Mouse (Mus musculus) monocyte, adult 2 months (primary cell): ENCODE measurements around the gene Pdf.

Experiments
- DNase-seq, 2 experiments: peaks; one replicate each; pipeline ENCODE4 v3.0.0; 2022; ENCODE audit warnings: low spot score in 2 of 2, low read depth in 1 of 2

Gene Pdf

DNA sequence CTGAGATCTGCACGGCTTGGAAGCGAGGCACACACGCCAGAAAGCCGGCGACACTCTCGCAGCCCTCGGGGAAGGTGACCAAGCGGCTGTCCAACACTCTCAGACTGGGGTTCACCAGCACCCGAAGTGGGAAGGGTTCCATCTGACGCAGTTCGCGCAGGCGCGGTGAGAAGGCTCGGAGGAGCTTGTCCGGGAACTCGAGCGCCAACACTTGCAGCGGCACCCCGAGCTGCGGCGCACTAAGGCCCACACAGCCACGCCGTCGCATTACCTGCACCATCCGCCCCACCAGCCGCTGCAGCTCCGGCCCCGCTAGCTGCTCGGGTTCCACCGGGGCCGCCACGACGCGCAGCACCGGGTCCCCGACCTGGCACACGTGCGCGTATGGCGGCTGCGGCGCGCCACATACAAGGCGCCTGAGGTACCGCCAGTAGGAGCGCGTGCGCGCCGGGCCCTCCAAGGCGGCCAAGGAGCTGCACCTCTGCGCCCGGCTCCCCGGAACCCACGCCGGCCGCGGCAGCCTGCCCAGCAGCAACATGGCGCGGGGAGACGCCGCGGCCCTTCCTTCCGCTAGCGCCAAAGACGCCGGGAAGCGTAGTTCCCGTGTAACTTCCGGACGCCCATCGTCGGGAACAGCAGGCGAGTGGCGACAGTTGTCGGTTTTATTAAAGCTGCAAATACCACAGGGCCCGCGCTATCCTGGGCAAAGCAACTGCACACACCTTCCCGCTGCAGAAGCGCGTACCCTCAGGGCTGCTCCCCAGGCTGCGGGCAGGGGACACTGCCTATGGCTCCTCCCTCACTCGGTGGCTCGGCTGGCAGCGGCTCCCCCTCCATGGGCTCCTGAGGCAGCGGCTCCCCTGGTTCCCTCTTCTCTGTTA, at the start of gene Pdf:
Gene Pdf, minus strand, starts transcription at position 554 of the 881 bp plus-strand sequence.
- DNase-seq = peak in 1 of 2 experiments; percentile 31

GRCm38 (mm10) chr8:107096366-107097036, 48.1 kb upstream of the Pdf start, which contains the start of gene Terf2:
TSS of gene Terf2 (minus strand) at chr8:107096547.
- peak; percentile 77 to 82 for DNase-seq

GRCm38 (mm10) chr8:107095717-107096365, 47.4 kb upstream of the Pdf start:
- DNase-seq = peak in 1 of 2 experiments; percentile 4

GRCm38 (mm10) chr8:107090531-107090930, 42.1 kb upstream of the Pdf start:
- no peak for DNase-seq

- DNase-seq = no peak
These were observed 40.2 kb upstream of the Pdf start for GRCm38 (mm10) chr8:107088526-107089063.

- no peak for DNase-seq
These were observed 37.6 kb upstream of the Pdf start for GRCm38 (mm10) chr8:107086018-107086417.

DNA sequence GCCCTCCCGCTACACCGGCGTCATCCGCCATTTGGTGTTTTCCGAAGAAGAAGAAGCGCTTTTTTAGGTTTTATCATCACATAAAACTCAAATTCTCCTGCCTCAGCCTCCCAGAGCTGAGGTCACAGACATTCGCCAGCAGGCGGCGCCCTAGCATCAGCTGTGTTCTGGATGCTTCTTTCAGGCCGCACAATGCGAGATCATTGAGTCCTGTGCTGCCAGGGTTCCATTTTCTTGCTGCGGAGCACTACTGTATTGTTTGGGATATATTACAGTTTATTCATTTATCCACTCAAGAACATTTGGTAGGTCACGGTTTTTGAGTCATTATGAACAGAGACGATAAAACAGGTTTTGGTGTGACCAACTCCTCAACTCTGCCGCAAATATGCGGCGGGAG, 36.9 kb upstream of the Pdf start:
- no peak for DNase-seq

DNA sequence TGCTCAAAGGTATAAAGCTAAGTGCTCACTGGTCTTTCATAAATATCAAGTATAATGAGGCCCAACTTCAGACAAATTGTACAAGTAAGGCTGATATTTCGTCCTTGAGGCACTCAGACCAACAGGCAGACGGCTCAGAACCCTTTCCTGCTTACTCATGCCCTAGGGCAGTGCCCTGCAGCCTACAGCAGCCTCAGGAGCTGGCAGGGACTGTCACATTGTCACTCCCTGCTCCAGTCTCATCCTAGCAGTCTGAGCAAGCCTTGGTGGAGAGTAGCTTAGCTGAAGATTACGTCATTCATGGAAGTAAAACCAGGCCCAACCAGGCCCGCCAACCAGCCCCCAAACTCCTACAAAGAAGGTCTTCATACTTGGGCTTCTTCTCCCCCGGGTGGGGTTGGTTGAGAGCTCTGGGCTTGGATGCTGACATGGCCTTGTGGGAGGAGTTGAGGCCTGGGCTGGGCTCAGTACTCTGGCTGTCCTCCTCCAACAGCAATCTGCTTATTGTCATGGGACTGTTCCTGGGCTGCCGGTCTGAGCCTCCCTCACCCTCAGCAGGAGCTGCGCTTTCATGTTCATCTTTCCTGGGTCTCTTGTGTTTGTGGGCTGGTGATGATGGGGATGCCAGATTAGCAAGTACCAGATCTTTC, 27.9 kb upstream of the Pdf start:
- DNase-seq = no peak

DNA sequence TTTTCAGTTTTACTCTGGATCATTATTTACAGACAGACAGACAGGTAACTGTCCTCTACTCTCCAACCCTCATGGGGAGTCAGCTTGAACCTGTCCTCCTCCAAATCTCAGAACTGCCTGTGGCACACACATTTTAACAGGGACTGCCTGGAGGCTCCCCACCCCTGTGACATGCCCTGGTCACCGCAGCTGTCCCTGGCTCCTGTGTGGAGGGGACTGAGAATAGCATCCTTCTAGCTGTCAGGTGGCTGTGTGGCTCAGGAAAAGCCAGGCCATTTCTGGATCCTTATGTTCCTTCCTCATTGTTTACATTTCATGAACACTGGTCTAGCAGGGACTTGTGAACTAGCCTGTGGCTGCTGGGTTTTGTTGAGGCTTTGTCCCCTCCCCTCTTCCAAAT, 25.7 kb upstream of the Pdf start:
- no peak for DNase-seq

DNA sequence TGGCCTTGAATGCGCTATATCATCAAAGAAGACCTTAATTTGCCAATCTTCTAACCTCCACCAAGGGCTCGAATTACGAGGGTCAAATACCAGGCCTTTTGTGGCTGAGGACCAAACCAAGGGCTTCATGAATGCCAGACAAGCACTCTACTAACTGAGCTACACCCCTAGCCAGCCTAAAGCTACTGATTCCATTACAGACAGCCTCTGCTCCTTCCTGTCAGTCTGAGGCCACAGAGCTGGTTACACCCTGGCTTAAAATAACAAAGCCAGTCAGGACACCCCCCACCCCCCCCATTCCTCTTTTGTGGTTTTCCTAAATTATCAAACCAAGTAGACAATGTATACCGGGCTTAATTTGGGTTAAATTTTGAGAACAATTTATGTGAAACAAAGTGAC, 25.3 kb upstream of the Pdf start:
- no peak for DNase-seq

DNA sequence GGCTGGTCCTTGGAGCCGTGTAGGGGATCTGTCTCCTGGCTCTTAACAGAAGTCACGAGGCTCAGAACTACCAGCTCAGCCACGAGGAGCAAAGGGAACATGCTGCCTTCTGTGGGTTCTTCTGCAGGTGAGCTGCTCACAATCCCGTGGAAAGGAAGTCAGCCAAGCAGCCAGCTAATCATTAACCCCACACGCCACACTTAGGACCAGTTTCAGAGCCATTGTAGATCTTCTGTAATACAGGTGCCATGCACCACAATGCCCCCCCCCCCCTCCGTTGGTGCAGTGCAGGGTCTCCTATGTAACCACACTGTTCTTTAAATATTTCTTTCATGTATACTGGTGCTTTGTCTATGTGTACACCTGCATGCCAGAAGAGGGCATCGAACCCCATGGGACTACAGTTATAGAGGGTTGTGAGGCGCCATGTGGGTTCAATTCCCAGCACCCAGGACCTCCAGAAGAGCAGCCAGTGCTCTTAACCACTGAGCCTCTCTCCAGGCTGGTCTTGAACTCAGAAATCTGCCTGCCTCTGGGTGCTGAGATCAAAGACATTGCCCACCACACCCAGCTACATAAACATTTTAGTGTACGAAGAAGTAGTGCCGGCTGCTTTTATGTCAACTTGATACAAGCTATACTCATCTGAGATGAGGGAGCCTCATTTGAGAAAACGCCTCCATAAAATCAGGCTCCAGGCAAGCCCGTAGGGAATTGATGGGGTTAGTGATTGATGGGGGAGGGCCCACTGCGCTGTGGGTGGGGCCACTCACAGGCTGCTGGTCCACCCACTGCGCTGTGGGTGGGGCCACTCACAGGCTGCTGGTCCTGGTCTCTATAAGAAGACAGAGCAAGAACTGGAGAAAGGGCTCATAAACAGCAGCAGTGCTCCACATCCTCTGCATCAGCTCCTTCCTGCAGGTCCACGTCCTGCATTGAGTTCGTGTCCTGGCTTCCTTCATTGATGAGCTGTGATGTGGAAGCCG, 17.4 kb upstream of the Pdf start, which contains the start of gene Tmed6:
Gene Tmed6, minus strand, starts transcription at position 134 of the 986 bp plus-strand sequence.
- peak in 1 of 2 experiments; percentile 11 for DNase-seq

DNA sequence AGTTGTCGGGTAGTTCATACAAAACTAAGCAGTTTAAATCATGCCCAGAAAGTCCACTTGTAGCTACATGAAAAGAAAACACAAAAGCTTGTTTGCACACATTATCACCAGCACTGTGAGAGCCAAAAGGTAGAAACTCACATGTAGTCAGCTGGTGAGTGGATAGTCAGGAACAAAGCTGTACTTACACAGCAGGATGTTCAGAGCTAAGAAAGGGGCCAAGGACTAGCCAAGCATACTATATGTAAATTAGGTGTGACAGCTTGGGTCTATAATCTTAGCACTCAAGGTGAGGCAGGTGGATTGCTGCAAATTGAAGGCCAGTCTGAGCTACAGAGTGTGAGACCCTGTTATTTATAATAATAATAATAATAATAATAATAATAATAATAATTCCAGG, 14.2 kb upstream of the Pdf start:
- DNase-seq = no peak

- no peak for DNase-seq
These were observed 8.6 kb upstream of the Pdf start for GRCm38 (mm10) chr8:107056973-107057369.

- DNase-seq = peak; percentile 90 to 91
These were observed 7.9 kb upstream of the Pdf start, which contains the start of the genes Cog8 and Nip7 for GRCm38 (mm10) chr8:107056076-107056972. TSS of gene Cog8 (minus strand) at chr8:107056689. TSS of gene Nip7 (plus strand) at chr8:107056877.

DNA sequence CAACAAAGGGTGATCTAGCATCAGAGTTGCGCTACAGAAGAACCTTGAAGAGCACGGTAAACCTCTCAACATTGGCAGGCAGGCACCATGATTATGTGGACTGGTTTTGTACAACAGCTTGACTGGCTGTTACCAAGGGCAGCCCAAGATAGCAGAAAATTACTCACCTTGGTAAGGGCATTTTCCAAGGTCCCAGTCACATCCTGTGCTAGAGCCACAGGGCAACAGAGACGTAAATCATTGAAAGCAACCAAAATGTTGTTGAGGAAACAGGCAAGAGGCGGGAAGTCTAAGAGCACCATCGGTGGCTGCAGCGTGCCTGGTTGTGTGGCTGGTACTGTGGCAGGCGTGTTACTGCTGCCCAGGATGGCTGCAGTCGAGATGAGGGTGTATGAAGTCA, 3.6 kb upstream of the Pdf start:
- DNase-seq = no peak

DNA sequence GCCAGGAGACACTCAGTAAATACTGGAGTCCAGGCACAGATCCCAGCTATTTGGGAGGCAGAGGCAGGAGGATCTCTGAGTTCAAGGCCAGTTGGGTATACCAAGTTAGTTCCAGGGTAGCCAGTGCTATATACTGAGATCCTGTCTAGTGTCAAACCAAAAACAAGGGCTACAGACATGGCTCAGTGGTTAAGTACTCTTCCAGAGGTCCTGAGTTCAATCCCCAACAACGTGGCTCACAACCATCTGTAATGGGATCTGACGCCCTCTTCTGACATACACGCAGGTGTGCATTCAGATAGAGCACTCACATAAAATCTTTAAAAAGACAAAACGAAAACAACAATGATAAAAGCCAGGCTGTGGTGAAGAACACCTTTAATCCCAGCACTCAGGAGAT, 1.1 kb upstream of the Pdf start:
- no peak for DNase-seq

DNA sequence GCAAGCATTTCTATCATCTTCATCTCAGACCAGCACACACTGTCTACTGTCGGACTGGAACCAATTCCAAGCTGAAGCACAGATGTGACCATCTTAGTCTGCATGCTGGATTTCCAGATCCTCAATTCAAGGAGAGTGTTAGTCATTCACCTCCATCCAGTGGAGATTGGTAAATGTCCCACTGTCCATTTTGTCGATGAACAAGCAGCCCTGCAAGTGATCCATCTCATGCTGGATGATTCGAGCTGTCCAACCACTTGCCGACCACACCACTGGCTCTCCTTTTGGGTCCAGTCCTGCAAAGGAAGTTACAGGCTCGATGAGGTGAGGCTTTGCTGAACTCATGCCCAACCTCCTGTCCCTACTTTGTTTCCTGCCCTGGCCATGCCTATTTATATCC, 1.4 kb downstream of the Pdf start:
- DNase-seq = no peak

DNA sequence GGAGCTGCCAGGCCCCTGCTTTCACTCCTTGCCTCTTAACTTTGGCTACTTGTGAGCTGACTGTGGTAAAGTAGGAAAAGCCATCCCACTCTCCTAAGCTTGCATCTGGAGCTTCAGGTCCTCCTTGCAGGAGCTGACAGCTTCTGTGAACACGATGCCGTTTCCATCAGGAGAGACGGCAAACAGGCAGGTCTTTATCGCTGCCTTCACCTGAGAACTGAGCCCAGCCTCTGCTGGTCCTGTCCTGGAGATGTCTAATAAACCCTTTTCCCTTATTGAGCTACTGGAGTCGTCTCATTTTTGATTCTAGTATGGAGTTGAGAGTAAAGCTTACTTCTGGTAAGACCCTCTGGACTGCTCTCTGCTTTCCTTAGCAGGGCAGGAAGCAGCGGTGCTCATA, 2.9 kb downstream of the Pdf start:
- DNase-seq = no peak

- DNase-seq = no peak
These were observed 7.8 kb downstream of the Pdf start for GRCm38 (mm10) chr8:107040632-107041031.
